Mouse (Mus musculus) ES-E14 (cell line): ENCODE data around the gene Lrguk. TPM values are rescaled to one million over a fixed set of nuclear protein-coding genes. Genes with fewer than 3 reads are reported as not detected.
A peak's percentile ranks its signal among the peaks of the same experiment; 100 is the strongest.

Experiments used
- DNase-seq: peaks from one replicate; pipeline ENCODE4 v3.0.0-alpha.2; 2013; ENCODE audit warnings: low read depth, low spot score
- H3K27ac ChIP-seq: 2 replicates; pipeline ENCODE4 v1.5.1; 2012; ENCODE audit warnings: low read depth, mild to moderate bottlenecking, low read length, moderate library complexity, mixed read lengths; ENCODE audit not compliant: poor library complexity, insufficient read depth, severe bottlenecking
- H3K36me3 ChIP-seq: 2 replicates; pipeline ENCODE4 v1.6.1; 2012; ENCODE audit warnings: mild to moderate bottlenecking, low read length, moderate library complexity, mixed read lengths; ENCODE audit not compliant: control insufficient read depth, poor library complexity, insufficient read depth, severe bottlenecking
- H3K4me1 ChIP-seq, 2 experiments: fragments of 150-350 bp in 1 of 2; sonication (generic) in 1 of 2; 2 replicates each; pipeline ENCODE4 v1.6.1; 2012; ENCODE audit warnings: low read length in 2 of 2, mild to moderate bottlenecking in 1 of 2, mixed read lengths in 1 of 2; ENCODE audit not compliant: control insufficient read depth in 2 of 2, insufficient read depth in 2 of 2, poor library complexity in 1 of 2
- H3K4me3 ChIP-seq, 2 experiments: fragments of 150-350 bp in 1 of 2; sonication (generic) in 1 of 2; 2 replicates each; pipeline ENCODE4 v1.5.1; 2012; ENCODE audit warnings: low read length in 2 of 2, low read depth in 1 of 2, mild to moderate bottlenecking in 1 of 2, mixed read lengths in 1 of 2; ENCODE audit not compliant: insufficient read depth in 1 of 2, poor library complexity in 1 of 2, severe bottlenecking in 1 of 2
- H3K9ac ChIP-seq: 2 replicates; pipeline ENCODE4 v1.6.1; 2012; ENCODE audit warnings: low read depth, mild to moderate bottlenecking, low read length, mixed read lengths; ENCODE audit not compliant: poor library complexity, insufficient read depth, severe bottlenecking
- H3K9me3 ChIP-seq: fragments of 150-350 bp; sonication (generic); 2 replicates; pipeline ENCODE4 v1.6.1; 2012; ENCODE audit warnings: low read depth, mild to moderate bottlenecking, low read length; ENCODE audit not compliant: control insufficient read depth, insufficient read depth
- CHD2 ChIP-seq: IDR thresholded peaks from 2 replicates; pipeline ENCODE4 v1.6.1; 2014; ENCODE audit warnings: mild to moderate bottlenecking, low read depth, low read length, inconsistent platforms
- HCFC1 ChIP-seq: IDR thresholded peaks from 2 replicates; pipeline ENCODE4 v1.6.1; 2012; ENCODE audit warnings: low read length, inconsistent platforms, borderline replicate concordance; ENCODE audit not compliant: insufficient read depth
- MAFK ChIP-seq: IDR thresholded peaks from 2 replicates; pipeline ENCODE4 v1.6.1; 2014; ENCODE audit warnings: mild to moderate bottlenecking, low read depth, low read length, inconsistent platforms; ENCODE audit not compliant: insufficient read depth
- ZC3H11A ChIP-seq: IDR thresholded peaks from 2 replicates; pipeline ENCODE4 v1.6.1; 2012; ENCODE audit warnings: low read depth, mild to moderate bottlenecking, inconsistent platforms, low read length, borderline replicate concordance
- ZNF384 ChIP-seq: IDR thresholded peaks from 2 replicates; pipeline ENCODE4 v1.6.1; 2012; ENCODE audit warnings: low read depth, low read length, inconsistent platforms
- in situ Hi-C, 2 experiments: fragments of 600-800 bp; cut with MboI; formaldehyde crosslinking; loops; one replicate each; pipeline ENCODE4 v1.15.1; 2025; ENCODE audit warnings: low sequenced_read_pairs in 2 of 2, inconsistent platforms in 1 of 2; ENCODE audit not compliant: unreplicated experiment in 2 of 2
- total RNA-seq: library from RNA; depleted of rRNA; stranded (reverse); fragments of 300-350 nt; gene quantifications from 2 replicates; pipeline ENCODE4 v1.2.3, GENCODE M21; 2012

The Lrguk gene
- total RNA-seq, 1 experiment, result 2.0 TPM

DNA sequence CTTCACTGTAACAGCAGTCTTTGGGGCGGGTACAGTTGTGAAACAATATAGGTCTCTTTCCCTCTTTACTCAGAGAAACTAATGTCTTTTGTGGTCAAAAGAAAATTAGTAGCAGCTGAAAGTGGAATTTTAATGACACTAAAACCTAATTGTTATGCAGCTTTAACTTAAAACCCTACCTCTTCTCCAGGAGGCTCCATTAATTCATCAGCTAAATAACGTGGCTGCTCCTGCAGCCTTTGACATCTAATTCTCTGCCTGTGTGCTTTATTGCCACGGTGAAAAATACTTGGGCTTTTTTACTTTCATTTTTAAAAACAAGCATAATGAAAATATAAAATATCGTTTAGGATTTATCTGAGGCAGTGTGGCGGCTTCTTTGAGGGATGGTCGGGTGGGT lies 15.8 kb upstream of the Lrguk start:
- no peak overlapping the region for H3K27ac ChIP-seq
- in situ Hi-C loops, result no loop called here
- H3K9me3 ChIP-seq, result peaks cover 5% of the 10 kb centered on the region; the same call in 1 of the 2 replicates
- no peak for DNase-seq
- H3K36me3 ChIP-seq, result no peaks in the 10 kb centered on the region
- no peak for TF ChIP-seq ZC3H11A
- no peak for TF ChIP-seq MAFK
- no peak for TF ChIP-seq HCFC1
- no peak for TF ChIP-seq CHD2
- no peak for TF ChIP-seq ZNF384
- no peak overlapping the region for H3K9ac ChIP-seq
- no peaks in the 10 kb centered on the region for H3K4me1 ChIP-seq
- H3K4me3 ChIP-seq, result no peak overlapping the region

DNA sequence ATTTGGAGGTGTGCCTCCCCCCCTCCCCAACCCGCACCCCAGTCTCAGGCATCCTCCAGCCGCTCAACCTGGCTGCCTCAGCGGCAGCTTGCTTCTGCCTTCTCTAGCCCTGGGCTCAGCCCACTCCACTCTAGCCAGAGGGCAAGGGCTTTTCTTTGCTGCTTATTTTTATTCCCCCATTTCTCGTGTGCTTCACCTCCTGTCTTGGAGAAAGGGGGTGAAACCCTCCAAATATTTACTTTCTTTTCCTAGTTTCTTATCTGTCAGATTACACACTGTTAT lies 439 bp downstream of the Lrguk start:
- no peak for TF ChIP-seq ZNF384
- Histone ChIP-seq H3K9ac (peak overlapping the region; percentile 69), H3K4me1 (peaks cover 0 to 5% of the 10 kb centered on the region in 2 experiments; a peak in 1 of 4 replicates), H3K9me3 (no peaks in the 10 kb centered on the region), H3K36me3 (no peaks in the 10 kb centered on the region), H3K27ac (no peak overlapping the region), H3K4me3 (peak overlapping the region; percentile 62 to 85)
- in situ Hi-C loops, result no loop called here
- DNase-seq, result no peak

DNA sequence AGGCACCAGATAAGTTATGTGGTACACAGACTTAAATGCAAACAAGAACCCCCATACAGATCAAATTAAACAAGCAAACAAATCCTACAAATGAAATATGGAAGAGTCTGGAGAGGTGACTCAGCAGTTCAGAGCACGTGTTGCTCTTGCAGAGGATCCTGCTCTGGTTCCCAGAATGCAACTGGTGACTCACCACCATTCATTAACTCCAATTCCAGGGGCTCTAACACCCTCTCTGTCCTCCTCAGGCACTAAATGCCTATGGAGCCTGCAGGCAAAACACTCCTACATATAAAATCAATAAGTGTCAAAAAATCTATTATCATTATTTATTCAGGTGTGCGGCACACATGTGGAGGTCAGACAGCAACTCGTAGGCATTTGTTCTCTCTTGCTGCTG lies 4.8 kb downstream of the Lrguk start:
- DNase-seq, result no peak
- Histone ChIP-seq H3K4me3 (no peak overlapping the region), H3K27ac (no peak overlapping the region)

DNA sequence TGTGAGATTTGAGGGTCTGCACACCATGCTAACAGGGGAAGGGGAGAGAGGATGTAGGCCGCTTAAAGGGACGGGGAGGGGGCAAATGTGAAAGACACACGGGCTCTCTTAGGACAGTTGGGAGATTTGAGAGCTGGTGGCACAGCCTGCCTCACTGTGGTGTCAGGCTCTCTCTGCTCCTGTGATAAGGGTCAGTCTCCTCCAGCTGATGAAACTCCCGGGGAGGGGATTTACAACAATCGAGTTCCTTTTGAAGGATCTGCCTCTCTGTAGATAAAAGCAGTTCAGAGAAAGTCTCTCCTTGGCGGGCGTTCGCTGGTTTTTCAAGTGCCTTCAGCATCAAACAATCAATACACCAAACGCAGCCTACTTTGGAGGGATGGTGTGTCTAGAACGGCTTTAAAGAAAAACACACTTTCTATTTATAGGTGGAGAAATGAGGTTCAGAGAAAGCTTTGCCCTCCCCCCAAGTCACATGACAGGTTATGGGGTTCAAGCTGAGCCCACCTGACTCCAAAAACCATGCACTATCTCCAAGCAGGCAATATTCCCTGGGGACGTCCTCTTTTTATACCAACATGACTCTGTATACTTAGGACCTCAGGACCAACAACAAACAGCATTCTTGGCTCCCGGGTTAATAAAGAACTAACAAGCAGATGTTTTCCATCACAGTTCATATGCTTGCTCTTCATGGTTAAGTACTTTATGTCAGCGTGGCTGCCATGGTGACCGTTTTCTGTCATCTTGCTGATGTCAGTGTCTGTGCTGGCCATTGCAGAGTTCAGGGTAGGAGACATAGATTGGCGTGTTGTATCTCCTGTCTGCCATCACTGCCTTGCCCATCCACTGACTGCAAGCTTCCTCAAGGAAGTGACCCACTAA lies 5.6 kb downstream of the Lrguk start:
- peaks cover 0 to 1% of the 10 kb centered on the region in 2 experiments; a peak in 1 of 4 replicates for H3K4me1 ChIP-seq
- H3K9ac ChIP-seq, result no peak overlapping the region
- H3K36me3 ChIP-seq, result no peaks in the 10 kb centered on the region; the same call in 1 of the 2 replicates
- no peak for DNase-seq
- no peak overlapping the region for H3K27ac ChIP-seq
- in situ Hi-C loops, result no loop called here
- H3K9me3 ChIP-seq, result no peaks in the 10 kb centered on the region
- no peak overlapping the region for H3K4me3 ChIP-seq
- TF ChIP-seq CHD2, result no peak
- no peak for TF ChIP-seq ZC3H11A
- no peak for TF ChIP-seq HCFC1
- TF ChIP-seq MAFK, result no peak
- TF ChIP-seq ZNF384, result no peak

More for the DNA sequence above, 4.8 kb downstream of the Lrguk start:
- H3K4me1 ChIP-seq, result peaks cover 0 to 3% of the 10 kb centered on the region in 2 experiments; a peak in 1 of 4 replicates
- no peak for TF ChIP-seq MAFK
- TF ChIP-seq HCFC1, result no peak
- no peak for TF ChIP-seq ZNF384
- TF ChIP-seq CHD2, result no peak
- TF ChIP-seq ZC3H11A, result no peak
- H3K9ac ChIP-seq, result no peak overlapping the region
- H3K36me3 ChIP-seq, result no peaks in the 10 kb centered on the region; the same call in 1 of the 2 replicates
- H3K9me3 ChIP-seq, result no peaks in the 10 kb centered on the region
- in situ Hi-C loops, result no loop called here
